Mouse (Mus musculus): ENCODE measurements around the gene Ephb1. TPM values are rescaled to one million over a fixed set of nuclear protein-coding genes. Genes with fewer than 3 reads are reported as not detected.

The Ephb1 gene
- polyA plus RNA-seq, 1 experiment, result 2.5 TPM

- no peak overlapping the region for H3K4me2 ChIP-seq (ENCODE audit: low read depth)
- H3K79me2 ChIP-seq (ENCODE audit: control insufficient read depth, insufficient read depth), result no peaks in the 10 kb centered on the region
- no peaks in the 10 kb centered on the region for H3K36me3 ChIP-seq (ENCODE audit: control insufficient read depth, insufficient read depth)
- no peak overlapping the region for H3K4me3 ChIP-seq
- TF ChIP-seq E2F4 (IDR thresholded peaks at IDR 0.05; ENCODE audit: insufficient read depth), result no peak
- TF ChIP-seq MYOD1 (IDR thresholded peaks at IDR 0.05; ENCODE audit: control insufficient read depth in 1 of 3, insufficient read length in 2 of 3, low read depth in 2 of 3), result no peak
- no peak overlapping the region for H3ac ChIP-seq (ENCODE audit: control insufficient read depth, insufficient read length)
- peaks cover 41% of the 10 kb centered on the region for H3K27me3 ChIP-seq (ENCODE audit: control insufficient read depth, insufficient read depth, insufficient read length)
Observed at GRCm38 (mm10) chr9:102263760-102264159, 90.7 kb downstream of the Ephb1 start.

GRCm38 (mm10) chr9:102262100-102262501, 92.4 kb downstream of the Ephb1 start:
- Histone ChIP-seq H3K79me2 (ENCODE audit: control insufficient read depth, insufficient read depth) (no peaks in the 10 kb centered on the region), H3K4me2 (ENCODE audit: low read depth) (peak overlapping the region; percentile 12), H3K27me3 (ENCODE audit: control insufficient read depth, insufficient read depth, insufficient read length) (peaks cover 30% of the 10 kb centered on the region), H3K36me3 (ENCODE audit: control insufficient read depth, insufficient read depth) (no peaks in the 10 kb centered on the region), H3K4me3 (no peak overlapping the region), H3ac (ENCODE audit: control insufficient read depth, insufficient read length) (no peak overlapping the region)
- no peak for TF ChIP-seq REST (IDR thresholded peaks at IDR 0.05; ENCODE audit: insufficient read depth, insufficient read length)
- TF ChIP-seq CEBPB (IDR thresholded peaks at IDR 0.05; ENCODE audit: insufficient read depth, poor library complexity, severe bottlenecking), result no peak
- no peak for TF ChIP-seq MAX (IDR thresholded peaks at IDR 0.05; ENCODE audit: low read depth)
- TF ChIP-seq USF1 (IDR thresholded peaks at IDR 0.05; ENCODE audit: low read depth), result no peak
- TF ChIP-seq E2F4 (IDR thresholded peaks at IDR 0.05; ENCODE audit: insufficient read depth), result no peak
- peak; percentile 19 to 91 (median 74) for TF ChIP-seq MYOD1 (IDR thresholded peaks at IDR 0.05; ENCODE audit: control insufficient read depth in 1 of 3, insufficient read length in 2 of 3, low read depth in 2 of 3)
- no peak for TF ChIP-seq SRF (IDR thresholded peaks at IDR 0.05; ENCODE audit: control insufficient read depth, insufficient read length, low read depth)
- peak; percentile 60 to 94 (median 89) for TF ChIP-seq MYOG (IDR thresholded peaks at IDR 0.05; ENCODE audit: control insufficient read depth in 1 of 3, insufficient read depth in 1 of 3, insufficient read length in 2 of 3, low read depth in 2 of 3)
- TF ChIP-seq TCF12 (IDR thresholded peaks at IDR 0.05; ENCODE audit: insufficient read depth, poor library complexity, severe bottlenecking), result peak; percentile 42
- TF ChIP-seq TCF3 (IDR thresholded peaks at IDR 0.05; ENCODE audit: insufficient read length, low read depth), result no peak
- TF ChIP-seq POLR2A (IDR thresholded peaks at IDR 0.05; ENCODE audit: insufficient read length, low read depth), result no peak

GRCm38 (mm10) chr9:102261511-102261910, 93.0 kb downstream of the Ephb1 start:
- H3ac ChIP-seq (ENCODE audit: control insufficient read depth, insufficient read length), result no peak overlapping the region
- H3K4me3 ChIP-seq, result no peak overlapping the region
- TF ChIP-seq POLR2A (IDR thresholded peaks at IDR 0.05; ENCODE audit: insufficient read length, low read depth), result no peak
- TF ChIP-seq SRF (IDR thresholded peaks at IDR 0.05; ENCODE audit: control insufficient read depth, insufficient read length, low read depth), result no peak
- no peak for TF ChIP-seq MAX (IDR thresholded peaks at IDR 0.05; ENCODE audit: low read depth)
- TF ChIP-seq MYOD1 (IDR thresholded peaks at IDR 0.05; ENCODE audit: control insufficient read depth in 1 of 3, insufficient read length in 2 of 3, low read depth in 2 of 3), result no peak
- H3K36me3 ChIP-seq (ENCODE audit: control insufficient read depth, insufficient read depth), result no peaks in the 10 kb centered on the region
- peaks cover 34% of the 10 kb centered on the region for H3K27me3 ChIP-seq (ENCODE audit: control insufficient read depth, insufficient read depth, insufficient read length)
- H3K79me2 ChIP-seq (ENCODE audit: control insufficient read depth, insufficient read depth), result no peaks in the 10 kb centered on the region
- no peak overlapping the region for H3K4me2 ChIP-seq (ENCODE audit: low read depth)

- no peak overlapping the region for H3ac ChIP-seq (ENCODE audit: control insufficient read depth, insufficient read length)
- H3K27me3 ChIP-seq (ENCODE audit: control insufficient read depth, insufficient read depth, insufficient read length), result peaks cover 52% of the 10 kb centered on the region
- no peak overlapping the region for H3K4me3 ChIP-seq
Observed at GRCm38 (mm10) chr9:102256407-102256806, 98.1 kb downstream of the Ephb1 start.

GRCm38 (mm10) chr9:102255803-102256202, 98.7 kb downstream of the Ephb1 start:
- no peaks in the 10 kb centered on the region for H3K36me3 ChIP-seq (ENCODE audit: control insufficient read depth, insufficient read depth)
- TF ChIP-seq REST (IDR thresholded peaks at IDR 0.05; ENCODE audit: insufficient read depth, insufficient read length) (no peak), CEBPB (IDR thresholded peaks at IDR 0.05; ENCODE audit: insufficient read depth, poor library complexity, severe bottlenecking) (no peak), POLR2A (IDR thresholded peaks at IDR 0.05; ENCODE audit: insufficient read length, low read depth) (no peak), MYOD1 (IDR thresholded peaks at IDR 0.05; ENCODE audit: control insufficient read depth in 1 of 3, insufficient read length in 2 of 3, low read depth in 2 of 3) (no peak), TCF3 (IDR thresholded peaks at IDR 0.05; ENCODE audit: insufficient read length, low read depth) (no peak), POLR2AphosphoS2 (IDR thresholded peaks at IDR 0.05; ENCODE audit: insufficient read length, low read depth) (no peak), E2F4 (IDR thresholded peaks at IDR 0.05; ENCODE audit: insufficient read depth) (no peak), MAX (IDR thresholded peaks at IDR 0.05; ENCODE audit: low read depth) (no peak), USF1 (IDR thresholded peaks at IDR 0.05; ENCODE audit: low read depth) (no peak), SRF (IDR thresholded peaks at IDR 0.05; ENCODE audit: control insufficient read depth, insufficient read length, low read depth) (no peak), MYOG (IDR thresholded peaks at IDR 0.05; ENCODE audit: control insufficient read depth in 1 of 3, insufficient read depth in 1 of 3, insufficient read length in 2 of 3, low read depth in 2 of 3) (no peak), TCF12 (IDR thresholded peaks at IDR 0.05; ENCODE audit: insufficient read depth, poor library complexity, severe bottlenecking) (no peak)
- no peak overlapping the region for H3ac ChIP-seq (ENCODE audit: control insufficient read depth, insufficient read length)
- no peak overlapping the region for H3K4me3 ChIP-seq
- no peaks in the 10 kb centered on the region for H3K79me2 ChIP-seq (ENCODE audit: control insufficient read depth, insufficient read depth)
- H3K27me3 ChIP-seq (ENCODE audit: control insufficient read depth, insufficient read depth, insufficient read length), result peaks cover 47% of the 10 kb centered on the region
- H3K4me2 ChIP-seq (ENCODE audit: low read depth), result no peak overlapping the region

More at GRCm38 (mm10) chr9:102256407-102256806, 98.1 kb downstream of the Ephb1 start:
- no peaks in the 10 kb centered on the region for H3K36me3 ChIP-seq (ENCODE audit: control insufficient read depth, insufficient read depth)
- TF ChIP-seq USF1 (IDR thresholded peaks at IDR 0.05; ENCODE audit: low read depth) (no peak), MAX (IDR thresholded peaks at IDR 0.05; ENCODE audit: low read depth) (no peak), REST (IDR thresholded peaks at IDR 0.05; ENCODE audit: insufficient read depth, insufficient read length) (no peak), TCF3 (IDR thresholded peaks at IDR 0.05; ENCODE audit: insufficient read length, low read depth) (no peak), SRF (IDR thresholded peaks at IDR 0.05; ENCODE audit: control insufficient read depth, insufficient read length, low read depth) (no peak), TCF12 (IDR thresholded peaks at IDR 0.05; ENCODE audit: insufficient read depth, poor library complexity, severe bottlenecking) (no peak), POLR2AphosphoS2 (IDR thresholded peaks at IDR 0.05; ENCODE audit: insufficient read length, low read depth) (no peak), E2F4 (IDR thresholded peaks at IDR 0.05; ENCODE audit: insufficient read depth) (no peak), MYOG (IDR thresholded peaks at IDR 0.05; ENCODE audit: control insufficient read depth in 1 of 3, insufficient read depth in 1 of 3, insufficient read length in 2 of 3, low read depth in 2 of 3) (no peak), CEBPB (IDR thresholded peaks at IDR 0.05; ENCODE audit: insufficient read depth, poor library complexity, severe bottlenecking) (no peak), MYOD1 (IDR thresholded peaks at IDR 0.05; ENCODE audit: control insufficient read depth in 1 of 3, insufficient read length in 2 of 3, low read depth in 2 of 3) (no peak), POLR2A (IDR thresholded peaks at IDR 0.05; ENCODE audit: insufficient read length, low read depth) (no peak)
- no peak overlapping the region for H3K4me2 ChIP-seq (ENCODE audit: low read depth)
- no peaks in the 10 kb centered on the region for H3K79me2 ChIP-seq (ENCODE audit: control insufficient read depth, insufficient read depth)

Data from myocyte (in vitro differentiated cells).